Mouse (Mus musculus) heart, postnatal 0 days (tissue): ENCODE measurements around the gene H2afj. TPM values are rescaled to one million over a fixed set of nuclear protein-coding genes. Genes with fewer than 3 reads are reported as not detected.
A peak's percentile ranks its signal among the peaks of the same experiment; 100 is the strongest.

Source experiments
- ATAC-seq: fragments of 200-750 bp; cut with Nextera tagmentation; 2 replicates; pipeline ENCODE4 v1.8.0; 2017; ENCODE audit warnings: low read depth, moderate number of reproducible peaks, moderate library complexity; ENCODE audit not compliant: insufficient read depth
- DNase-seq: peaks from one replicate; pipeline ENCODE4 v3.0.0-alpha.2; 2016; ENCODE audit warnings: low spot score
- H3K27ac ChIP-seq: fragments of 300-500 bp; sonication (generic); 2 replicates; pipeline ENCODE4 v1.5.1; 2014; ENCODE audit warnings: low read depth, mild to moderate bottlenecking
- H3K27me3 ChIP-seq: fragments of 300-500 bp; sonication (generic); 2 replicates; pipeline ENCODE4 v1.6.1; 2014; ENCODE audit warnings: low read length, mixed read lengths; ENCODE audit not compliant: control insufficient read depth, insufficient read depth
- H3K36me3 ChIP-seq: fragments of 300-500 bp; sonication (generic); replicated peaks from 2 replicates; pipeline ENCODE4 v1.6.1; 2014; ENCODE audit warnings: low read length, mixed read lengths; ENCODE audit not compliant: control insufficient read depth, insufficient read depth
- H3K4me1 ChIP-seq: fragments of 300-500 bp; sonication (generic); 2 replicates; pipeline ENCODE4 v1.6.1; 2014; ENCODE audit warnings: antibody characterized with exemption; ENCODE audit not compliant: control insufficient read depth, insufficient read depth
- H3K4me2 ChIP-seq: fragments of 300-500 bp; sonication (generic); 2 replicates; pipeline ENCODE4 v1.6.1; 2014; ENCODE audit warnings: low read depth, mild to moderate bottlenecking, low read length, moderate library complexity
- H3K4me3 ChIP-seq: fragments of 300-500 bp; sonication (generic); 2 replicates; pipeline ENCODE4 v1.5.1; 2014; ENCODE audit warnings: low read depth, low read length
- H3K9ac ChIP-seq: fragments of 300-500 bp; sonication (generic); replicated peaks from 2 replicates; pipeline ENCODE4 v1.6.1; 2014; ENCODE audit warnings: low read depth, low read length, mixed read lengths
- H3K9me3 ChIP-seq: fragments of 300-500 bp; sonication (generic); replicated peaks from 2 replicates; pipeline ENCODE4 v1.6.1; 2016; ENCODE audit warnings: low read length; ENCODE audit not compliant: control insufficient read depth
- CTCF ChIP-seq: IDR thresholded peaks from 2 replicates; pipeline ENCODE4 v1.5.1; 2016; ENCODE audit warnings: antibody characterized with exemption, control low read depth, low read depth
- EP300 ChIP-seq: IDR thresholded peaks from 2 replicates; pipeline ENCODE4 v1.6.1; 2016; ENCODE audit warnings: antibody characterized with exemption, low read depth
- WGBS: fragments of 180-500 bp; shearing (Covaris S2); extraction: QIAGEN DNeasy Blood & Tissue Kit; methylation state at CpG from one replicate; pipeline ENCODE4 v1.1.7; 2014; 5-methylcytosine and 5-hydroxymethylcytosine counted together
- polyA plus RNA-seq: library from polyadenylated mRNA; unstranded; fragments of >200 nt; fragmentation: Nextera tagmentation; extraction: Ambion mirVana; gene quantifications from 2 replicates; pipeline ENCODE4 v1.2.1, GENCODE M21; 2015
- total RNA-seq: library from RNA; depleted of rRNA; stranded (reverse); fragments of >200 nt; gene quantifications from 2 replicates; pipeline ENCODE4 v1.2.3, GENCODE M21; 2014; ENCODE audit warnings: low replicate concordance

H2afj gene
- total and polyA plus RNA-seq, 2 experiments from 2014 or later = 13.1 to 88.8 TPM

DNA sequence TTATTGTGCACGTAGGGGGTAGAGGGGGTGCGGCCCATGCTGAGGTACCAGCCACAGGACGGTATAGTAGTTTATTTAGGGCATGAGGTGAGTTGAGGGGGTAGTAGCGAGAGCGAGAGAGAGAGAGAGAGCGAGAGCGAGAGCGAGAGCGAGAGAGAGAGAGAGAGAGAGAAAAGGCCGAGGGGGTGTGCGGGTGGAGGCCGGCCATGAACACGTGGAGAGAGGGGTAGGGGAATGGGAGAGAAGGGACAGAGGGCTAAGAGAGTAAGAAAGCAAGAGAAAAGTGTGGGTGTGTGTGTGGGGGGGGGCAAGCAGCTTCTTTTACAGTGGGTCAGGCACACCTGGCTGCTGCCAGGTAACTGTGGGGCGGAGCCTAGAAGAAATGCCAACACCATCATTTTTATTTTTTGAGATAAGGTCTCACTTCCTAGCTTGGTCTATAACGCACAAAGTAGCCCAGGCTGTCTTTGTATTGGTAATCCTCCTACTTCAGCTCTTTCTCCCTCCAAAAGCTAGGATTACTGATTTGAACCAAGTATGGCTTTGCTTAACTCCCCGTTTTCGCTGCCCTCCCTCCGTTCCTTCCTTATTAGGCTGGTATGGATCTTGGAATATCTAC, 540 bp upstream of the H2afj start:
- Histone ChIP-seq H3K9ac (peak overlapping the region; percentile 5; the same call in 1 of the 2 replicates), H3K4me1 (peaks cover 17% of the 10 kb centered on the region), H3K36me3 (peaks cover 6% of the 10 kb centered on the region; the same call in 1 of the 2 replicates), H3K4me3 (peak overlapping the region; percentile 90), H3K4me2 (peak overlapping the region; percentile 91), H3K27me3 (no peaks in the 10 kb centered on the region), H3K9me3 (no peaks in the 10 kb centered on the region), H3K27ac (peak overlapping the region; percentile 60)
- WGBS = 21% methylated on average over 18 of the region's 18 CpGs
- no peak for ATAC-seq
- TF ChIP-seq EP300 (no peak), CTCF (no peak)
- DNase-seq = no peak

DNA sequence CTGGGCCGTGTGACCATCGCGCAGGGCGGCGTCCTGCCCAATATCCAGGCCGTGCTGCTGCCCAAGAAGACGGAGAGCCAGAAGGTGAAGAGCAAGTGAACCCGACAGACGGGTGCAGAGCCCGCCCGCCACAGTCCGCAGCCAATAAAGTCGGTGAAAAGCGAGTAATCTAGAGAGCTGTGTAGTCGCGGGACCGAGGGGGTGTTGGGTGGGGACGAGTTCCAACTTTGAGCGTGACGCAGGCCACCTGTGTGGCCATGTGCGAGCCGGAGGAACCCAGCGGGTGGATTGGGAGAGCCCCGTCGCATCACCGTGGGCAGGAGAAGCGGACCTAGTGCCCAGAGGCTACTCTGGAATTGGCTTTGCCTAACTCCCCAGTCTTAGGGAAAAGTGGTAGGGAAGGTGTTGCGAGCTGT, 595 bp downstream of the H2afj start:
- no peaks in the 10 kb centered on the region for H3K27me3 ChIP-seq
- H3K27ac ChIP-seq = peak overlapping the region; percentile 58
- no peaks in the 10 kb centered on the region for H3K9me3 ChIP-seq
- ATAC-seq = peak; percentile 12; the same call in 1 of the 2 replicates
- peaks cover 17% of the 10 kb centered on the region for H3K36me3 ChIP-seq
- DNase-seq = no peak
- peaks cover 13% of the 10 kb centered on the region for H3K4me1 ChIP-seq
- H3K4me3 ChIP-seq = peak overlapping the region; percentile 90
- TF ChIP-seq CTCF (no peak), EP300 (no peak)
- peak overlapping the region; percentile 72 for H3K9ac ChIP-seq
- WGBS = under 1% methylated on average over 28 of the region's 28 CpGs
- peak overlapping the region; percentile 91 for H3K4me2 ChIP-seq

DNA sequence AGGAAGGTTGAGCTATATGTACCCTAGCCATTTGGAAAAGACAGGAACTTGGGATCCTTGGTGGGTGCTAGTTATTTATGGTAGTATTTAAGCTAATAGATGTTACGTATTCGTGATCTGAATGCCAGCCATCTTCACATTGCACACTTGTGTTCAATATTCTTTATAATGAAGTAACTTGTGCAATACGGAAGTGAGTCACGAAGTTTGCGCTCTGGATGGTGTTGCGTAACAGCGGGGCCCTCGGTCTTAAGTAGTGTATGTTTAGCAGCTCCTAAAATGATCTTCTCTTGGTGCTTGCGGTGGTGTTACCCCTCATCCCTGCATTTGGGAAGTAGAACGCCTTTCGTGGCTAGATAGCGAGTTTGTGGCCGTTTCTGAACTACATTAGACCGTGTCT, 1.0 kb downstream of the H2afj start:
- H3K27ac ChIP-seq = peak overlapping the region; percentile 58; the same call in 1 of the 2 replicates
- 22% methylated on average over 14 of the region's 14 CpGs for WGBS
- ATAC-seq (no peak), DNase-seq (peak; percentile 38)
- no peak for TF ChIP-seq CTCF
- no peak for TF ChIP-seq EP300
- peaks cover 13% of the 10 kb centered on the region for H3K4me1 ChIP-seq
- peak overlapping the region; percentile 91 for H3K4me2 ChIP-seq
- no peaks in the 10 kb centered on the region for H3K9me3 ChIP-seq
- peaks cover 21% of the 10 kb centered on the region for H3K36me3 ChIP-seq
- no peaks in the 10 kb centered on the region for H3K27me3 ChIP-seq
- peak overlapping the region; percentile 90 for H3K4me3 ChIP-seq
- H3K9ac ChIP-seq = peak overlapping the region; percentile 72

DNA sequence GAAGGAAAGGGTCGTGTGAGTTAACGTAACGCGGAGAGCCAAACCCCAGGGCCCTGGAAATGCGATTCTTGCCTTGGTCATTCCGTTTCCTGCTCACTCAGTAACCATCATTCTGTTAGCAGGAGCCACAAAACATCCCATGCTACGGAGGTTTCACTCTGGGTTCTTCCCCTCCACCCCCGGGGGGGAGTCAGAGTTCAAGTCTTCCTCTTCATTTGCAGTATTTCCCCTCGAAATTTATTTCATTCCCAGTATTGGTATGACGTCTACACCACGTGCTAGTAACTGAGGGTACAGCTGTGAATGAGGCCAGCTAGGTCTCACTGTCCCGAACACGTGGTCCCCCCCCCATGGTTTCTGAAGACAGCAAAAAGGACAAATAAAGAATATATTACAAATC, 1.6 kb downstream of the H2afj start:
- DNase-seq = no peak
- Histone ChIP-seq H3K4me3 (peak overlapping the region; percentile 90), H3K9me3 (no peaks in the 10 kb centered on the region), H3K4me2 (peak overlapping the region; percentile 91), H3K36me3 (peaks cover 27% of the 10 kb centered on the region), H3K9ac (0 out of 2 replicates have a peak overlapping the region, but pooled peaks have one; percentile 72), H3K27ac (no peak overlapping the region), H3K4me1 (peaks cover 13% of the 10 kb centered on the region), H3K27me3 (no peaks in the 10 kb centered on the region)
- TF ChIP-seq CTCF (no peak), EP300 (no peak)
- WGBS = 65% methylated on average over 13 of the region's 13 CpGs
- no peak for ATAC-seq

DNA sequence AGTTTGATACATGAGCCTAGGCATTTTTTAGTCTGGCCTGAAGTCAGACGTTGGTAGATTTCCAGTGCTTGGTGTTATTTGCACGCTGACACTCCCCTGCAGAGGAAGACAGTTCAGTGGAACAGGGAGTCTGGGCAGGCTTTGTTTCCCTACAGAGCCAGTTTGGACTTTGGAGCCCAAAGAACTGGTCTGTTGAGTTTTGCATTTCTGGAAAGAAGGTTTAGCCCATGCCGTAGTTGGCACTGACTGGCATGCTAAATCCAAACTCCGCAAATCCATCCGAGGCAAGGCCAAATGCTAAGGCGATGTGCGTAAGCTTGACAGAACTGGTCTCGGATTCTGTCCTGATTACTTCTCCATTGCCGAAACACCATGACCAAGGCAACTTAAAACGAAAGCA, 3.2 kb downstream of the H2afj start:
- TF ChIP-seq CTCF = no peak
- no peak for TF ChIP-seq EP300
- WGBS = 86% methylated on average over 10 of the region's 10 CpGs

DNA sequence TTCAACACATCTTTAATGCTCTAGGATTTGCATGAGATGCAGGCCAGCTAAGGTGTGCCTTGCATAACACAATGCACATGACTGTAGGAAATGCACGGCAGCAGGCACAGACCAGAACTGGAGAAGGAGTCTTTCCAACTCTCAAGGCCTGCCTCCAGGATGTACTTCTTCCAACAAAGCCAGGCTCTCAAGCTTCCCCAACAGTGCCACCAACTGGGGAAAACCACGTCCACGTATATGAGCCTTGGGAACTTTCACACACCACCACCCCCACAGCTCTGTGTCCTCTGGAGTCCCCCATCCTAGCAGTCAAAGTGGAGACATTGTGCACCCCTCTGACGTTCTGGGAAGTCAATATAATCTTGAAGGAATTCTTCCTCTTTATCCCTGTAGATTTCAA, 5.1 kb downstream of the H2afj start:
- Histone ChIP-seq H3K4me1 (peaks cover 7% of the 10 kb centered on the region), H3K27me3 (no peaks in the 10 kb centered on the region), H3K4me2 (no peak overlapping the region), H3K36me3 (peaks cover 58% of the 10 kb centered on the region), H3K9me3 (no peaks in the 10 kb centered on the region), H3K9ac (no peak overlapping the region), H3K27ac (no peak overlapping the region), H3K4me3 (no peak overlapping the region)
- no peak for ATAC-seq
- 23% methylated on average over 4 of the region's 4 CpGs for WGBS
- TF ChIP-seq CTCF = no peak; the same call in 1 of the 2 replicates
- no peak for TF ChIP-seq EP300
- DNase-seq = no peak

More for the DNA sequence above, 3.2 kb downstream of the H2afj start:
- Histone ChIP-seq H3K27ac (no peak overlapping the region), H3K9ac (no peak overlapping the region), H3K4me3 (no peak overlapping the region), H3K9me3 (no peaks in the 10 kb centered on the region), H3K4me1 (peaks cover 13% of the 10 kb centered on the region), H3K36me3 (peaks cover 39% of the 10 kb centered on the region), H3K27me3 (no peaks in the 10 kb centered on the region), H3K4me2 (no peak overlapping the region)
- ATAC-seq (no peak), DNase-seq (no peak)
